Mouse (Mus musculus): ENCODE results near the gene Sh3bp5.
"Not testable (repeated sequence)": the region's sequence is repeated elsewhere in the genome, so short reads cannot be mapped to it uniquely, and the experiment has no call there.

DNA sequence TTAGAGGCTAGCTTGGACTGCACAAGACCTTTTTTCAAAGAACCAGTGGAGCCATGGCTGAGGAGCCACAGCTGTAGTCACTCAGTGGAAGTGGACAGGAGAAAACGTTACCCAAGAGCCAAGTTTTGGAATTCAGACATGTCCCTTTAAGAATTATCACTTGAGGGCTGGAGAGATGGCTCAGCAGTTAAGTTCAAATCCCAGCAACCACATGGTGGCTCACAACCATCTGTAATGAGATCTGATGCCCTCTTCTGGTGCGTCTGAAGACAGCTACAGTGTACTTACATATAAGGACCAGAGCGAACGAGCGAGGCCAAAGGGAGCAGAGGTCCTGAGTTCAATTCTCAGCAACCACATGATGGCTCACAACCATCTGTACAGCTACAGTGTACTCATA is 26.3 kb upstream of the Sh3bp5 start:
- not testable (repeated sequence) for TF ChIP-seq CHD2 (IDR thresholded peaks at IDR 0.05; ENCODE audit: low read depth, low read length); ZC3H11A (IDR thresholded peaks at IDR 0.05; ENCODE audit: borderline replicate concordance, low read depth, low read length)

All from ES-E14 (cell line).